Mouse (Mus musculus) Patski (cell line): Measurements from ENCODE around the gene Slc5a4a. TPM values are rescaled to one million over a fixed set of nuclear protein-coding genes. Genes with fewer than 3 reads are reported as not detected.
A peak's percentile ranks its signal among the peaks of the same experiment; 100 is the strongest.

Experiments
- ATAC-seq: fragments of 100-300 bp; one replicate; pipeline ENCODE4 v1.8.0; 2021
- CTCF ChIA-PET: fragments of 350-600 bp; sonication (Branson Sonifier 250); formaldehyde crosslinking; loops from one replicate; lab custom pipeline; 2022; ENCODE audit warnings: inconsistent platforms; lab: Charles Lee
- POLR2A ChIA-PET: fragments of 350-600 bp; sonication (Branson Sonifier 250); formaldehyde crosslinking; loops from one replicate; lab custom pipeline; 2022; ENCODE audit warnings: antibody characterized with exemption, inconsistent platforms; lab: Charles Lee
- DNase-seq: peaks from one replicate; pipeline ENCODE4 v3.0.0-alpha.2; 2011; ENCODE audit warnings: low read depth, low spot score
- H3K27me3 ChIP-seq: fragments of 371-371 bp; one replicate; pipeline ENCODE4 v1.5.1; 2021
- CTCF ChIP-seq: fragments of 100-300 bp; IDR thresholded peaks from one replicate; pipeline ENCODE4 v1.5.1; 2021
- in situ Hi-C: fragments of 300-500 bp; cut with MboI; formaldehyde crosslinking; loops from 3 replicates; pipeline ENCODE4 v1.11.1; 2018; ENCODE audit warnings: low pct_unique_long_range_greater_than_20kb, mixed read lengths
- polyA plus RNA-seq: library from polyadenylated mRNA; unstranded; gene quantifications from one replicate; pipeline ENCODE4 v1.2.3, GENCODE M21; 2021

The Slc5a4a gene
- polyA plus RNA-seq, 1 experiment from 2014 or later: not detected

DNA sequence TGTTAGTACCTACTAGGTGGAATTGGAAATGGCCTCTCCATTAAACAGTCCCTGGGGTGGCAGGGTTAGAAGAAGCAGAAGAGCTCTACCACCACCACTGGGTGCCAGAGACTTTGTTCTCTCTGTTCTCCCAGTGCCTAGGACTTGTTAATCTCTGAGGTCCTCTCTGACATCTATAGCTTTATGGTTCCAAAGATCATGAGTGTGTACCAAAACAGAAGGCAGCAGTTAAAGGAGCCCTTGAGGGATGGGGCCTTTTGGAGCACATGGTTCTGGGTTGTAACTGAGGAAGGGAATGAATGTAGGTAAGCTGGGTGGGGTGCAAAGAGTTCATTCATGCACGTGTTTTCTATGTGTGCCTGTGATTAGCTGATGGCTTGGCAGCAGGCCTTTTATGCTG, 10.8 kb downstream of the Slc5a4a start:
- POLR2A ChIA-PET: no interaction called here
- TF ChIP-seq CTCF: no peak
- no peak for ATAC-seq
- in situ Hi-C loops: no loop called here
- CTCF ChIA-PET: no interaction called here
- no peak for DNase-seq
- H3K27me3 ChIP-seq: peaks cover 6% of the 10 kb centered on the region

GRCm38 (mm10) chr10:76174899-76175298, 27.6 kb downstream of the Slc5a4a start:
- CTCF ChIA-PET: no interaction called here
- POLR2A ChIA-PET: no interaction called here
- peaks cover 7% of the 10 kb centered on the region for H3K27me3 ChIP-seq
- no peak for DNase-seq
- ATAC-seq: no peak
- TF ChIP-seq CTCF: no peak
- in situ Hi-C loops: loop anchor here (25.0 kb wide), 1 partner anchor 188 kb away; no protein-coding TSS in a partner anchor

- peaks cover 29% of the 10 kb centered on the region for H3K27me3 ChIP-seq
- in situ Hi-C loops: loop anchor here (25.0 kb wide), 1 partner anchor 198 kb away; no protein-coding TSS in a partner anchor
- CTCF ChIA-PET: no interaction called here
- no peak for ATAC-seq
- POLR2A ChIA-PET: no interaction called here
- no peak for TF ChIP-seq CTCF
- no peak for DNase-seq
Observed at GRCm38 (mm10) chr10:76185216-76185615, 38.0 kb downstream of the Slc5a4a start.

GRCm38 (mm10) chr10:76188010-76188409, 40.8 kb downstream of the Slc5a4a start:
- in situ Hi-C loops: loop anchor here (25.0 kb wide), 1 partner anchor 201 kb away; no protein-coding TSS in a partner anchor
- TF ChIP-seq CTCF: no peak
- ATAC-seq (no peak), DNase-seq (no peak)
- ChIA-PET CTCF (interaction anchor here (1.8 kb wide), 1 partner anchor 12 kb away, joined by 3 read pairs; no protein-coding TSS in a partner anchor), POLR2A (no interaction called here)
- peaks cover 29% of the 10 kb centered on the region for H3K27me3 ChIP-seq

DNA sequence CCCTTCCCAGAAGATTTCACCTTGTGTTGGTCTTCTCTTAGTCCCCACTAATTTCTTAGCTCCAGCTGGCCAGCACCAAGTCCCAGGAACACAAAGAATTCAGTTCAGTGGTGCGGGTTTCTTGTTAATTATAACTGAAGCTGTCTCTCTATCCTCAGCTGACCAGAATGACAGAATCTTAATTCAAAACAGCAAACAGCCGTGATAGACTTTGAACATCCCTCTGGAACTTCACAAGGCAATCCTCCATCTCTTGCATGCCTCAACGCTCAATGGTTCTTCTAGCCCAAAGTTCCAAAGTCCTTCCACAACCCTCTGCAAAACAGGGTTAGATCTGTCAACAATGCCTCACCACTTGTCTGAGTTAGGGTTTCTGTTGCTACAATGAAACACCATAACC, 54.2 kb downstream of the Slc5a4a start:
- H3K27me3 ChIP-seq: no peaks in the 10 kb centered on the region
- POLR2A ChIA-PET: no interaction called here
- TF ChIP-seq CTCF: no peak
- DNase-seq (no peak), ATAC-seq (no peak)
- CTCF ChIA-PET: interaction anchor here (1.2 to 2.3 kb wide), 3 partner anchors 8 to 163 kb away, joined by 3 to 4 read pairs (median 3); no protein-coding TSS in a partner anchor
- in situ Hi-C loops: no loop called here

DNA sequence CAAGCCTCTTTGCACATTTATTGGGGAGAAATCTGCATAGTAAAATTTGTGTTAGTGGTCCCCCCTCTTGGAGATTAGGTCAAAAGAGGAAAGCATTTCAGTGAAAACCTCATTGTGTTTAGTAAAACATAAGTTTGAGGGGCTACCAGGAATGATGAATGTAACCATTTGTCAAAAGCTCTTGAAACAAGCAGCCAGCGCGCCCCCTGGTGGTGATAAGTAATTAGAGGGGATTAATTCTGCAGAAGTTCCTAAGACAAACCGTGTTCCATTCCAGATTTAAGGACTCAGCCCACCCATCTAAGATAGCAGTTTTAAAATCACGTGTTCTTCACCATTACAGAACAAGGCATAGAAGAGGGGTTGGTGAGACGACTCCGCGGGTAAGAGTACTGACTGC, 54.7 kb downstream of the Slc5a4a start:
- ATAC-seq (no peak), DNase-seq (peak; percentile 17)
- ChIA-PET POLR2A (no interaction called here), CTCF (interaction anchor here (1.0 to 2.3 kb wide), 4 partner anchors 8 to 164 kb away, joined by 3 to 4 read pairs (median 3); no protein-coding TSS in a partner anchor)
- H3K27me3 ChIP-seq: no peaks in the 10 kb centered on the region
- peak; percentile 84 for TF ChIP-seq CTCF
- in situ Hi-C loops: no loop called here

DNA sequence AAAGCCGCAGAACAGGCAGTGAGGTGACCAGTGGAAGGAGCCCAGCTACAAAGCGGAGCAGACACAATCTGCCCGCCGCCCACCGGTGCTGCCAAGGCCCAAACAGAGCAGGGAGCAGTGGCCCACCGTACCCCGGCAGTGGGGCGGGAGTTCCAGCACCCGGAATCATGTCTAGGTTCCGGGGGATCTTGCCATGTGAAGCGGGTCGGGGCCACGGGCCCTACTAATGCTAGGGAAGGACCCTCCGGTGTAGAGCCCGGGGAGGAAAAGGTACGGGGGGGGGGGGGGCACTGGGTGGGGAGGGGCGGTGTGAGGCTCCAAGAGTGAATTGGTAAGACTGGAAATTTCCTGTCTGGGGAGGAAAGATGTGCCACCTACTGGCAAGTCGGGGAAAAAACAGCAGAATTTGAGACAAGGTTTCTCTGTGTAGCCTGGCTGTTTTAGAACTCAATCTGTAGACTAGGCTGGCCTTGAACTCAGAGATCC, 56.6 kb downstream of the Slc5a4a start:
- CTCF ChIA-PET: interaction anchor here (1.0 kb wide), 1 partner anchor 11 kb away, joined by 3 read pairs; no protein-coding TSS in a partner anchor
- in situ Hi-C loops: no loop called here
- TF ChIP-seq CTCF: peak; percentile 61
- H3K27me3 ChIP-seq: no peaks in the 10 kb centered on the region
- POLR2A ChIA-PET: no interaction called here
- ATAC-seq (no peak), DNase-seq (no peak)

DNA sequence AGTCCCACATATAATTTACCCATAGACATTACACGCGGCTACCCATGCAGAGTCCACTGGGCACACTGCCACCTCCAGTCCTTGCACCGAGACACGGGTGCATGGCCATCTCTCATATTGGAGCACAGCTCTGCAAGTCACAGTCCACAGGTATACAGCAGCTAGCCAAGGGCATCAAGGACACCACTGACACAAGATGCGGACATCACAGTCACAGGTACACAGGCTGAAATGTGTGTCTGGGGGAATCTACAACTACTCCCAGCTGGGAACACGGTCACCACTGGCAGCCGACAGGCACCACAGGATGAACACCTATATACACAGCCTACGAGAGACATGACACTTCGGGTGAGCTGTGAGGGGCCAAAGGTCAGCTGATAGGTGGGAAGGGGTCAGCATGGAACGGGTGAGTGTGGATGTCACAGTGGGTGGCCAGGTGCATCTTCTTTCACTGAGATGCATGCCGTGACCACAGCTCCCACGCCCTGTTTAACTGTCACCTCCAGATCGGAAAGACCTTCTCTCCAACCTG, 60.1 kb downstream of the Slc5a4a start:
- in situ Hi-C loops: no loop called here
- ChIA-PET CTCF (interaction anchor here (0.9 kb wide), 1 partner anchor 89 kb away, joined by 3 read pairs; no protein-coding TSS in a partner anchor), POLR2A (interaction anchor here (0.5 kb wide), 1 partner anchor 29 kb away, joined by 3 read pairs; no protein-coding TSS in a partner anchor)
- no peaks in the 10 kb centered on the region for H3K27me3 ChIP-seq
- no peak for ATAC-seq
- no peak for TF ChIP-seq CTCF
- DNase-seq: no peak

DNA sequence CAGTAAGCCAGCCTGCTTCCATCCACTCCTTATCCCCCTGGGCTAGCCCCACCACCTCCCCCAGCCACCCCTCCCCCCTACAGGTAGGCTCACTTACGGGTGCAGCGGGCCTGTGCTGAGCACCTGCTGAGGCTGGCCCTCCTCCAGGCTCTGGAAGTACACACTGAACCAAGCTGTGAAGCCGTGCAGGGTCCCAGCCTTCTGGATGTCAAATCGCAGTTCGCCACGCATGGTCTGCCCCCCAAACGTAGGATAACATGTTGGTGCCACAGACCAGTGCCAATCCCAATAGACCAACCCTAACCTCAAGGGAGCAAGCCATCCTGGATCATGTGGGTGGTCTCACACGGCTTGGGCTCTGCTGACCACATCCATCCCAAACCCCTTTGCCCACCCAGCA, 62.0 kb downstream of the Slc5a4a start:
- no peak for TF ChIP-seq CTCF
- in situ Hi-C loops: no loop called here
- ChIA-PET CTCF (no interaction called here), POLR2A (no interaction called here)
- no peaks in the 10 kb centered on the region for H3K27me3 ChIP-seq
- ATAC-seq (no peak), DNase-seq (no peak)

- no peak for ATAC-seq
- CTCF ChIA-PET: no interaction called here
- H3K27me3 ChIP-seq: no peaks in the 10 kb centered on the region
- DNase-seq: no peak
- no peak for TF ChIP-seq CTCF
- POLR2A ChIA-PET: no interaction called here
- in situ Hi-C loops: no loop called here
Observed at GRCm38 (mm10) chr10:76210806-76211205, 63.6 kb downstream of the Slc5a4a start.

DNA sequence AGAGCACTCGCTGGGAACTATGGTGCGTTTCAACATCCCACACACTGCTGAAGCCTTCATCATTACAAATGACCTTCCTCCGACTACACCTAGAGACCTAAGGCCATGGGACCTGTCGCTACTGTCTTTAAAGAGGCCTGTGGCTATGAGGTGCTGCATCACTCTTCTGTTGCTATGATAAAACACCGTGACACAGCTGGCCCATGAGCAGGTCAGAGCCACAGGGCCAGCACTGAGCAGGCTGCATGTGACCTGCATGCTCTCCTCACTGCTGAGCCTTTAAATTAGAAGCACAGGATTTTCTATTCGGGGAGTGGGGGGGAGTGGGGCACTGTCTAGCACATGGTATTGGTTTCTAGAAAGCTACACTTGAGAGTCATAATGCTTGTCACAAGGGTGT, 64.9 kb downstream of the Slc5a4a start:
- ATAC-seq (no peak), DNase-seq (no peak)
- ChIA-PET CTCF (no interaction called here), POLR2A (no interaction called here)
- in situ Hi-C loops: no loop called here
- no peak for TF ChIP-seq CTCF
- no peaks in the 10 kb centered on the region for H3K27me3 ChIP-seq
